Mouse (Mus musculus): ENCODE measurements at regions not wholly inside any gene's neighbourhood (a gene's known extent, or its start where the extent isn't known, plus 50 kb on each side); places are given as distances from the start of the nearest gene placed in this dataset.

GRCm38 (mm10) chrX:153629790-153630189 lies 66.4 kb downstream of the Kctd12b start:
- intact Hi-C loops (cut with DNase I) = loop anchor here (10.0 kb wide), 1 partner anchor 75 kb away; no protein-coding TSS in a partner anchor
- DNase-seq = no peak

DNA sequence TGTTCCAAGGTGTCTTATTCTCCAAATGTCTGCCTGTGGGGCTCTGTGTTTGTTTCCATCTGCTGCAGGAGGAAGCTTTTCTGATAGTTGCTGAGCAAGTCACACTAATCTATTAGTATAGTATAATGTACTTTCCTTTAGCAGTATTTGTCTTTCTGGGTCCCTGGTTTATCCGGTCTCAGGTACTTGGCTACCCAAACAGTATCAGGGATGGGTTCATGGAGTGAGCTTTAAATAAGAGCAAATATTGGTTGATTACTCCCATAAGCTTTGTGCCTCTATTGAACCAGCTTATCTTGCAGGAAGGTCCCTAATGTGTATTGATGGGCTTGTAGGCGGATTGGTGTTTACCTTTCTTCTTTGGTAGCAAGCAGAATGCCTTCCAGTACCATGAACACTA lies 66.8 kb downstream of the Cypt3 start:
- DNase-seq = no peak
- intact Hi-C loops (cut with DNase I) = no loop called here
